Mouse (Mus musculus) granulocyte monocyte progenitor cell, adult 5-6 weeks (primary cell): Measurements from ENCODE around the gene Cacna2d2. TPM values are rescaled to one million over a fixed set of nuclear protein-coding genes. Genes with fewer than 3 reads are reported as not detected.
A peak's percentile ranks its signal among the peaks of the same experiment; 100 is the strongest.

Experiments used
- ATAC-seq: replicated peaks from 2 replicates; pipeline ENCODE4 v1.8.0; 2016; ENCODE audit warnings: mild to moderate bottlenecking, moderate TSS enrichment, inconsistent platforms; ENCODE audit not compliant: poor library complexity, severe bottlenecking
- total RNA-seq, 2 experiments: library from RNA; stranded (forward) in 1 of 2; stranded (reverse) in 1 of 2; fragments of 200-712, 200-1000 nt in 1 of 2; fragments of >200 nt in 1 of 2; fragmentation: Nextera tagmentation in 1 of 2; gene quantifications; 2 replicates each; pipeline ENCODE4 v1.2.3; 2014 to 2017

The Cacna2d2 gene
- total RNA-seq, 2 experiments from 2014 or later: 0.10 to 0.19 TPM

GRCm38 (mm10) chr9:107400060-107400511 lies 674 bp downstream of the Cacna2d2 start:
- peak; percentile 22; the same call in 1 of the 2 replicates for ATAC-seq

GRCm38 (mm10) chr9:107400666-107401285 lies 1.4 kb downstream of the Cacna2d2 start:
- ATAC-seq: no peak

- no peak for ATAC-seq
Observed at GRCm38 (mm10) chr9:107403116-107403515, 3.7 kb downstream of the Cacna2d2 start.

GRCm38 (mm10) chr9:107409449-107409848 lies 10.0 kb downstream of the Cacna2d2 start:
- no peak for ATAC-seq

GRCm38 (mm10) chr9:107417106-107417505 lies 17.7 kb downstream of the Cacna2d2 start:
- ATAC-seq: no peak

GRCm38 (mm10) chr9:107419491-107420244 lies 20.3 kb downstream of the Cacna2d2 start:
- no peak for ATAC-seq

GRCm38 (mm10) chr9:107420898-107421297 lies 21.5 kb downstream of the Cacna2d2 start:
- no peak for ATAC-seq

- ATAC-seq: no peak
Observed at GRCm38 (mm10) chr9:107422878-107423277, 23.5 kb downstream of the Cacna2d2 start.

- ATAC-seq: no peak
Observed at GRCm38 (mm10) chr9:107424485-107425175, 25.2 kb downstream of the Cacna2d2 start.

GRCm38 (mm10) chr9:107427876-107428275 lies 28.5 kb downstream of the Cacna2d2 start:
- no peak for ATAC-seq

GRCm38 (mm10) chr9:107428451-107429186 lies 29.2 kb downstream of the Cacna2d2 start:
- ATAC-seq: no peak

- ATAC-seq: no peak
Observed at GRCm38 (mm10) chr9:107430445-107430844, 31.0 kb downstream of the Cacna2d2 start.

GRCm38 (mm10) chr9:107432546-107432945 lies 33.1 kb downstream of the Cacna2d2 start:
- ATAC-seq: no peak

GRCm38 (mm10) chr9:107434851-107435250 lies 35.4 kb downstream of the Cacna2d2 start:
- no peak for ATAC-seq

GRCm38 (mm10) chr9:107435285-107435684 lies 35.9 kb downstream of the Cacna2d2 start:
- ATAC-seq: no peak

GRCm38 (mm10) chr9:107442891-107443290 lies 43.5 kb downstream of the Cacna2d2 start:
- ATAC-seq: no peak

- ATAC-seq: no peak
Observed at GRCm38 (mm10) chr9:107443324-107443723, 43.9 kb downstream of the Cacna2d2 start.

GRCm38 (mm10) chr9:107445011-107445471 lies 45.6 kb downstream of the Cacna2d2 start:
- ATAC-seq: no peak

GRCm38 (mm10) chr9:107448805-107449517 lies 49.5 kb downstream of the Cacna2d2 start:
- ATAC-seq: no peak

- ATAC-seq: no peak
Observed at GRCm38 (mm10) chr9:107451400-107451799, 52.0 kb downstream of the Cacna2d2 start.
